Mouse (Mus musculus): ENCODE results near the gene Nrxn2.

GRCm38 (mm10) chr19:6452030-6452494 is 33.5 kb downstream of the Nrxn2 start:
- TF ChIP-seq CTCF (IDR thresholded peaks at IDR 0.05; ENCODE audit: low read depth) = peak; percentile 92
- no peak for TF ChIP-seq EP300 (optimal IDR thresholded peaks at IDR 0.05)
